Mouse (Mus musculus): ENCODE results near the gene Hbb-bs. TPM values are rescaled to one million over a fixed set of nuclear protein-coding genes. Genes with fewer than 3 reads are reported as not detected.

Hbb-bs gene
- total and polyA plus RNA-seq, 3 experiments, result 5.7 TPM; not detected in 2

GRCm38 (mm10) chr7:103810746-103811145 is 17.1 kb downstream of the Hbb-bs start:
- no peaks in the 10 kb centered on the region for H3K27me3 ChIP-seq (replicated peaks)
- peaks cover 2 to 53% of the 10 kb centered on the region in 2 experiments; a peak in 3 of 4 replicates for H3K4me1 ChIP-seq (ENCODE audit: control insufficient read depth in 1 of 2, insufficient read depth in 2 of 2)
- in situ Hi-C loops (cut with MboI; ENCODE audit: low pct_ligation_motif_present, low pct_unique_long_range_greater_than_20kb, low sequenced_read_pairs) (no loop called here), dilution Hi-C loops (cut with MboI; ENCODE audit: extremely low pct_ligation_motif_present, extremely low pct_unique_long_range_greater_than_20kb, low sequenced_read_pairs) (no loop called here)
- H3K9me3 ChIP-seq (replicated peaks; ENCODE audit: low read length), result no peaks in the 10 kb centered on the region
- no peaks in the 10 kb centered on the region for H3K36me3 ChIP-seq (replicated peaks in 1 of 2; ENCODE audit: control insufficient read depth in 1 of 2, insufficient read depth in 1 of 2, low read length in 1 of 2)
- no peak overlapping the region for H3K4me3 ChIP-seq (replicated peaks in 1 of 3; ENCODE audit: low read depth in 2 of 3, low read length in 2 of 3, poor library complexity in 1 of 3)
- H3K27ac ChIP-seq (ENCODE audit: insufficient read depth, low read depth), result no peak overlapping the region
- no peak overlapping the region for H3K4me2 ChIP-seq (ENCODE audit: insufficient read depth, low read depth, poor library complexity, severe bottlenecking)
- H3K9ac ChIP-seq (ENCODE audit: insufficient read depth, low read depth), result no peak overlapping the region
- no peaks in the 10 kb centered on the region for H3K79me2 ChIP-seq (replicated peaks; ENCODE audit: control insufficient read depth, extremely low read depth, insufficient read depth, poor library complexity, severe bottlenecking)
- DNase-seq (ENCODE audit: extremely low read depth), result no peak
- TF ChIP-seq POLR2A (IDR thresholded peaks at IDR 0.05; ENCODE audit: low read depth, low read length) (no peak), JUND (conservative IDR thresholded peaks at IDR 0.05; ENCODE audit: low read depth, low read length) (no peak), ETS1 (conservative IDR thresholded peaks at IDR 0.05; ENCODE audit: low read depth, low read length) (no peak), ZMIZ1 (IDR thresholded peaks at IDR 0.05; ENCODE audit: low read depth, low read length) (no peak), NRF1 (IDR thresholded peaks at IDR 0.05; ENCODE audit: low read depth, low read length) (no peak), EP300 (IDR thresholded peaks at IDR 0.05; ENCODE audit: low read length) (no peak), ZKSCAN1 (IDR thresholded peaks at IDR 0.05; ENCODE audit: borderline replicate concordance, low read depth, low read length) (no peak), USF1 (IDR thresholded peaks at IDR 0.05; ENCODE audit: low read depth, low read length) (no peak), MYC (IDR thresholded peaks at IDR 0.05; ENCODE audit: low read depth, low read length) (no peak), IRF4 (IDR thresholded peaks at IDR 0.05; ENCODE audit: low read depth, low read length) (no peak), ELF1 (IDR thresholded peaks at IDR 0.05; ENCODE audit: low read depth, low read length) (no peak), MAFK (IDR thresholded peaks at IDR 0.05; ENCODE audit: insufficient replicate concordance, low read length) (no peak), RAD21 (IDR thresholded peaks at IDR 0.05; ENCODE audit: low read depth, low read length) (no peak), SIN3A (IDR thresholded peaks at IDR 0.05; ENCODE audit: low read length) (no peak), ZNF384 (IDR thresholded peaks at IDR 0.05; ENCODE audit: low read depth, low read length) (no peak)

DNA sequence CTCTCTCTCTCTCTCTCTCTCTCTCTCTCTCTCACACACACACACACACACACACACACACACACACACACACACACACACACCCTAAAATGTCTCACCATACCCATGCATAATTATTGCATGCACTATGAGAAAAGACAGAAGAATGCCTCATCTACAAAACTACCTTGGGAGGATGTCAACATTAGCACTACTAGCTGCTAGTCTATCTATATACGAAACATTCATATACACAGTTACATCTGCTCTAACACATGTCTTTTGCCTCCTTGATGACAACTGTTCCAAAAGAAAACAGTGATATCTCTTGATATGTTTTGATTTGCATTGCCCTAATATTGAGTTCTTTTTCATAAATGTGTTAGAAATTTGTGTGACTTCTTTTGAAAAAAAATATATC is 17.6 kb downstream of the Hbb-bs start:
- H3K9me3 ChIP-seq (replicated peaks; ENCODE audit: low read length), result no peaks in the 10 kb centered on the region
- peaks cover 2 to 50% of the 10 kb centered on the region in 2 experiments; a peak in 3 of 4 replicates for H3K4me1 ChIP-seq (ENCODE audit: control insufficient read depth in 1 of 2, insufficient read depth in 2 of 2)
- H3K27me3 ChIP-seq (replicated peaks), result no peaks in the 10 kb centered on the region
- no peaks in the 10 kb centered on the region for H3K36me3 ChIP-seq (replicated peaks in 1 of 2; ENCODE audit: control insufficient read depth in 1 of 2, insufficient read depth in 1 of 2, low read length in 1 of 2)
- H3K27ac ChIP-seq (ENCODE audit: insufficient read depth, low read depth), result no peak overlapping the region
- dilution Hi-C loops (cut with MboI; ENCODE audit: extremely low pct_ligation_motif_present, extremely low pct_unique_long_range_greater_than_20kb, low sequenced_read_pairs), result no loop called here
- no peaks in the 10 kb centered on the region for H3K79me2 ChIP-seq (replicated peaks; ENCODE audit: control insufficient read depth, extremely low read depth, insufficient read depth, poor library complexity, severe bottlenecking)
- no peak for DNase-seq (ENCODE audit: extremely low read depth)
- no peak overlapping the region for H3K9ac ChIP-seq (ENCODE audit: insufficient read depth, low read depth)
- in situ Hi-C loops (cut with MboI; ENCODE audit: low pct_ligation_motif_present, low pct_unique_long_range_greater_than_20kb, low sequenced_read_pairs), result no loop called here
- no peak overlapping the region for H3K4me2 ChIP-seq (ENCODE audit: insufficient read depth, low read depth, poor library complexity, severe bottlenecking)
- no peak overlapping the region for H3K4me3 ChIP-seq (replicated peaks in 1 of 3; ENCODE audit: low read depth in 2 of 3, low read length in 2 of 3, poor library complexity in 1 of 3)
- no peak for TF ChIP-seq POLR2A (IDR thresholded peaks at IDR 0.05; ENCODE audit: low read depth, low read length)
- no peak for TF ChIP-seq JUN (IDR thresholded peaks at IDR 0.05; ENCODE audit: insufficient read depth, low read depth, low read length)
- no peak for TF ChIP-seq ZKSCAN1 (IDR thresholded peaks at IDR 0.05; ENCODE audit: borderline replicate concordance, low read depth, low read length)
- no peak for TF ChIP-seq BHLHE40 (IDR thresholded peaks at IDR 0.05; ENCODE audit: low read depth, low read length)
- TF ChIP-seq GABPA (IDR thresholded peaks at IDR 0.05; ENCODE audit: insufficient replicate concordance, low read depth, low read length), result no peak
- TF ChIP-seq ETS1 (conservative IDR thresholded peaks at IDR 0.05; ENCODE audit: low read depth, low read length), result no peak
- TF ChIP-seq ELF1 (IDR thresholded peaks at IDR 0.05; ENCODE audit: low read depth, low read length), result no peak
- no peak for TF ChIP-seq IRF4 (IDR thresholded peaks at IDR 0.05; ENCODE audit: low read depth, low read length)
- TF ChIP-seq TCF12 (IDR thresholded peaks at IDR 0.05; ENCODE audit: low read depth, low read length), result no peak
- TF ChIP-seq JUND (conservative IDR thresholded peaks at IDR 0.05; ENCODE audit: low read depth, low read length), result no peak
- TF ChIP-seq ZNF384 (IDR thresholded peaks at IDR 0.05; ENCODE audit: low read depth, low read length), result no peak
- TF ChIP-seq ZC3H11A (IDR thresholded peaks at IDR 0.05; ENCODE audit: low read depth, low read length), result no peak
- TF ChIP-seq SIN3A (IDR thresholded peaks at IDR 0.05; ENCODE audit: low read length), result no peak
- no peak for TF ChIP-seq UBTF (IDR thresholded peaks at IDR 0.05; ENCODE audit: low read depth, low read length)
- TF ChIP-seq RAD21 (IDR thresholded peaks at IDR 0.05; ENCODE audit: low read depth, low read length), result no peak
- no peak for TF ChIP-seq TBP (conservative IDR thresholded peaks at IDR 0.05; ENCODE audit: low read depth, low read length)
- no peak for TF ChIP-seq MAZ (IDR thresholded peaks at IDR 0.05; ENCODE audit: low read depth, low read length)
- TF ChIP-seq SMC3 (IDR thresholded peaks at IDR 0.05; ENCODE audit: low read depth, low read length), result no peak
